Mouse (Mus musculus) embryonic facial prominence, embryonic 12.5 days (tissue): ENCODE measurements at regions not wholly inside any gene's neighbourhood (a gene's known extent, or its start where the extent isn't known, plus 50 kb on each side); places are given as distances from the start of the nearest gene placed in this dataset.

Experiments
- ATAC-seq: fragments of 200-750 bp; cut with Nextera tagmentation; 2 replicates; pipeline ENCODE4 v1.8.0; 2017; ENCODE audit not compliant: insufficient number of reproducible peaks, insufficient read depth, low FRiP score, low TSS enrichment
- H3K27ac ChIP-seq: fragments of 300-500 bp; sonication (generic); 2 replicates; pipeline ENCODE4 v1.5.1; 2016; ENCODE audit warnings: mild to moderate bottlenecking
- H3K27me3 ChIP-seq: fragments of 300-500 bp; sonication (generic); 2 replicates; pipeline ENCODE4 v1.6.1; 2016; ENCODE audit warnings: mild to moderate bottlenecking, moderate library complexity
- H3K36me3 ChIP-seq: fragments of 300-500 bp; sonication (generic); 2 replicates; pipeline ENCODE4 v1.6.1; 2016; ENCODE audit warnings: mild to moderate bottlenecking
- H3K4me1 ChIP-seq: fragments of 300-500 bp; sonication (generic); 2 replicates; pipeline ENCODE4 v1.6.1; 2016
- H3K4me2 ChIP-seq: fragments of 300-500 bp; sonication (generic); replicated peaks from 2 replicates; pipeline ENCODE4 v1.6.1; 2016; ENCODE audit warnings: mild to moderate bottlenecking, moderate library complexity
- H3K4me3 ChIP-seq: fragments of 300-500 bp; sonication (generic); 2 replicates; pipeline ENCODE4 v1.5.1; 2016; ENCODE audit warnings: mild to moderate bottlenecking
- H3K9ac ChIP-seq: fragments of 300-500 bp; sonication (generic); 2 replicates; pipeline ENCODE4 v1.6.1; 2016; ENCODE audit warnings: mild to moderate bottlenecking, moderate library complexity
- H3K9me3 ChIP-seq: fragments of 300-500 bp; sonication (generic); 2 replicates; pipeline ENCODE4 v1.6.1; 2016; ENCODE audit warnings: mild to moderate bottlenecking, moderate library complexity
- WGBS: fragments of 180-500 bp; shearing (Covaris S2); methylation state at CpG from one replicate; pipeline ENCODE4 v1.1.7; 2016; 5-methylcytosine and 5-hydroxymethylcytosine counted together

DNA sequence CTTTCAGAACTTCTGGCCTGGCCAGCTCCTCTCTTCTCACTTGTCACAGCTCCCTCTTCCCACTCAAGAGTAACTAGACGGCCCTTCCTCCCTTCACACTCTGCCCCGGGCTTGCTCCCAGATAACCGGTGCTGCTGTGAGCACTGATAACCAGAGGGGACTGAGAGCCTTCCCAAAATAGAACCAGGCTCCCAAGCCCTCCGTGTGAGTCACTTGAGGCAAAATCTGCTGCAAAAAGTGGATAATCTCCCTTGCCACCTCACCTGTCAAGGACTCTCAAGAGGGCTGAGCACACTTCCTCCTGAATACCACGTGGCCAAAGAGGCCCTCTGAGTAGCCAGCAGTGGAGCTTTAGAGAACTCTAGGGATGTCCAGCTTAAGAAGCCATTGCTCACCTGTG lies 257.6 kb upstream of the Irx2 start:
- no peak overlapping the region for H3K9ac ChIP-seq
- no peaks in the 10 kb centered on the region for H3K36me3 ChIP-seq
- H3K4me2 ChIP-seq, result no peak overlapping the region
- H3K27ac ChIP-seq, result no peak overlapping the region
- WGBS, result 44% methylated on average over 5 of the region's 5 CpGs
- H3K9me3 ChIP-seq, result no peaks in the 10 kb centered on the region
- no peak overlapping the region for H3K4me3 ChIP-seq
- H3K27me3 ChIP-seq, result peaks cover 16% of the 10 kb centered on the region; the same call in 1 of the 2 replicates
- H3K4me1 ChIP-seq, result peaks cover under 1% of the 10 kb centered on the region
- no peak for ATAC-seq

DNA sequence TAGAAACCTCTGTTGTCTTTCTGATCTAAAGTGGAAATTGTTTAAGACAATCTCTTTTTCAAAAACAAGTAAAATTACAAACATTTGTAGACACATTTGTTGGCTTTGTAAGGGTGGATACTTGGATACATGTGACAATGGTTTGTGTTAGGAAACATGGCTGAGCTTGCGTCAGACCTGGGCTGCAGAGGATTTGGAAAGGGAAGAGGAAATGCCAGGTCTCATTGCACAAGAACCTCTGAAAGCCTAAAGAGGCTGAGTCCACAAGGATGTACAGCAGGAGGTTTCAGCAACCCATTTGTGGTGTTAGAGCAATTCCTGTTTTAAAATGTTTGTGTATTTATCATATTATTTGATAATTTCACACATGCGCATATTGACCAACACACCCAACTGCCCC lies 235.3 kb upstream of the Irx2 start:
- WGBS, result 89% methylated on average over 2 of the region's 2 CpGs
- ATAC-seq, result no peak
- Histone ChIP-seq H3K27ac (no peak overlapping the region), H3K9me3 (no peaks in the 10 kb centered on the region), H3K4me3 (no peak overlapping the region), H3K27me3 (no peaks in the 10 kb centered on the region), H3K9ac (no peak overlapping the region), H3K4me1 (no peaks in the 10 kb centered on the region), H3K36me3 (no peaks in the 10 kb centered on the region), H3K4me2 (no peak overlapping the region)

DNA sequence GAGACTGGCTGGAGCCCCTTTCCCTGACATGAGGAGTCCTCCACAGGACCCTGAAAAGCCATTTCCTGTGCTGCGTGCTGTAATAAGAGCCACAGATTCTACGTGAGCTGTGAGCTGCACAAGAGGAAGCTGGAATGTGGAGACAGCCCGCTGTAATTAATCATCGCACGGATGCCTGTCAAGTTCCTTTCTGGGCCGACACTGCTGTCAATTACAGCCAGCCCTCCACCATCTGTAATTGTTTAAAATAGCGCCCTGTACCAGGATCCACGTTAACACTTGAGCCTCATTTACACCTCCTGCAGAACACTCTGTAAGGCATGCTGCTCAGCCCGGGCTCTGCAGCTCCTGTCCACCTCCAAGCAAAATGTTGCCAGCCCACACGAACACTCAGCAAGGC lies 227.9 kb upstream of the Irx2 start:
- H3K4me2 ChIP-seq, result peak overlapping the region; percentile 23
- 9% methylated on average over 10 of the region's 10 CpGs for WGBS

DNA sequence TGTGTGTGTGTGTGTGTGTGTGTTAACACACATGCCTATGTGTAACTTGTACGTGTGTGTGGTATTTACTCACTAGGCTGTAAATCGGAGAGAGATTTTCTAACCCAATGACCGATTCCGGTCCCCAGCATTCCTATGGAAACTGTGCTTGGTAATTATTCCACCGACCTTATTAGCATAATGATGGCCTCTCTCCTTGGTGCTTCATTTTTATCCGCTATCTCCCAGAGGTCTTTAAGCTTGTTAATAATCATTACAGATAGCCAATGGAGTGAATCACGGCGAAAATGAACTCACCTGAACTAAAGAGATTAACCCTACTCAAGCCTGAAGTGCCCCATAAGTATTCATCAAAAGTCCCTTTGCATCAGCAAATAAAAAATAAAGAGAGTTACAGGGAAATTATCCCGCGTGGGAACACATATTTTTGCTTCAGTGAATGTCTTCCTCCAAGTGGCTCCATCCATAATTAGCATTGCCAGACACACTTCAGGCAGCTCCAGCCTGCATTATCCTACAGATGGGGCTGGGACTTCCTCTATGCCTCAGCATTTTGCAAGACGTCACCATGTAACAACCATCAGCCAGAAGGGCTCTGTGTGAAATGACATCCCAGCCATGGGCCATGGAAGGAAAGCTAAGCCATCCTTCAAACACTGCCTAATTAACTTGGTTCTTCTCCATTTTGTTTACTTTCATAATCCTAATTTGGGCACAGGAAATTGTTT lies 219.2 kb upstream of the Irx2 start:
- WGBS, result 81% methylated on average over 11 of the region's 11 CpGs
- no peak overlapping the region for H3K4me2 ChIP-seq
- no peak overlapping the region for H3K4me3 ChIP-seq
- ATAC-seq, result no peak
- H3K27me3 ChIP-seq, result no peaks in the 10 kb centered on the region
- H3K4me1 ChIP-seq, result no peaks in the 10 kb centered on the region
- no peak overlapping the region for H3K27ac ChIP-seq
- no peaks in the 10 kb centered on the region for H3K36me3 ChIP-seq
- no peaks in the 10 kb centered on the region for H3K9me3 ChIP-seq
- no peak overlapping the region for H3K9ac ChIP-seq

More for the DNA sequence above, 227.9 kb upstream of the Irx2 start:
- Histone ChIP-seq H3K4me1 (peaks cover 13% of the 10 kb centered on the region), H3K9me3 (no peaks in the 10 kb centered on the region), H3K27me3 (no peaks in the 10 kb centered on the region), H3K9ac (no peak overlapping the region), H3K4me3 (no peak overlapping the region), H3K27ac (peak overlapping the region; percentile 50), H3K36me3 (no peaks in the 10 kb centered on the region)
- peak; percentile 62; the same call in 1 of the 2 replicates for ATAC-seq

DNA sequence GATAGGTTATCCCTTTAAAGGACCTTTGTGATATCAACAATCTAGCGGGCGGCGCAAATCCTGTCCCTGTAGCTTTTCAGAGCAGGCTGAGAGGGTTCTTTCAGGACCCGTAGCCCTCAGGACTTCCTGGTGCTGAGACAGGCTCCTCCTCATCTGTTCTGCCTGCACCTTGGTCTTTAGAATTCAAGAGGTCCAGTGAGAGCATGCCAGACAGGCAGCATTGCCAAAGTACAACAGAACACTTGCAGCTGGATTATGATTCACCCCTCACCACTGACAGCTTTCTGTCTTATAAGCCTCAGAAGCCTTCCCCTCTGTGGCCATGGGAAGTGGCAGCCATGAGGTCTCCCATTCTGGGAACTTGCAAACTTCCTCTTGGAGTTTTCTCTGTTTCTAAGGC lies 216.0 kb upstream of the Irx2 start:
- no peak overlapping the region for H3K9ac ChIP-seq
- no peaks in the 10 kb centered on the region for H3K9me3 ChIP-seq
- no peaks in the 10 kb centered on the region for H3K36me3 ChIP-seq
- H3K4me3 ChIP-seq, result no peak overlapping the region
- WGBS, result 86% methylated on average over 4 of the region's 4 CpGs
- H3K27ac ChIP-seq, result no peak overlapping the region
- H3K4me2 ChIP-seq, result no peak overlapping the region
- no peaks in the 10 kb centered on the region for H3K4me1 ChIP-seq
- H3K27me3 ChIP-seq, result no peaks in the 10 kb centered on the region
- no peak for ATAC-seq

DNA sequence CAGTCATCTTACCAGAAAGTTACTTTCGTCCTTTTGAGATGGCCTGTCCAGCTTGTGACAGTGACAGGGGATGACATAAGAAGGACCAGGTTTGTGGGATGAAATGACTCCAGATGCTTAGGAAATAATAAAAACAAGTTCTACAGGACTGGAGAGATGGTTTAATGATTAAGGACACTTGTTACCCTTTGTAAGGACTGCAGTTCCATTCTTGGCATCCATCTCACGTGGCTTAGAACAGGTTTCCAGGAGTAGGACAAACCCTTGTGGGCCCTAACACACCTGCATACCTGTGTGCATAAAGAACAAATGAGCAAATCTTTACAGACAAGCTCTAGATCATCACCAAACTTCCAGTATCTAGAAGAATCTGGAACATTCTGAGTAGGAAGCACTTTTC lies 211.6 kb upstream of the Irx2 start:
- H3K36me3 ChIP-seq, result no peaks in the 10 kb centered on the region
- H3K9ac ChIP-seq, result no peak overlapping the region
- H3K27ac ChIP-seq, result no peak overlapping the region
- no peaks in the 10 kb centered on the region for H3K9me3 ChIP-seq
- H3K27me3 ChIP-seq, result no peaks in the 10 kb centered on the region
- WGBS, result 70% methylated on average over 2 of the region's 2 CpGs
- no peaks in the 10 kb centered on the region for H3K4me1 ChIP-seq
- H3K4me3 ChIP-seq, result no peak overlapping the region
- ATAC-seq, result no peak
- H3K4me2 ChIP-seq, result no peak overlapping the region

DNA sequence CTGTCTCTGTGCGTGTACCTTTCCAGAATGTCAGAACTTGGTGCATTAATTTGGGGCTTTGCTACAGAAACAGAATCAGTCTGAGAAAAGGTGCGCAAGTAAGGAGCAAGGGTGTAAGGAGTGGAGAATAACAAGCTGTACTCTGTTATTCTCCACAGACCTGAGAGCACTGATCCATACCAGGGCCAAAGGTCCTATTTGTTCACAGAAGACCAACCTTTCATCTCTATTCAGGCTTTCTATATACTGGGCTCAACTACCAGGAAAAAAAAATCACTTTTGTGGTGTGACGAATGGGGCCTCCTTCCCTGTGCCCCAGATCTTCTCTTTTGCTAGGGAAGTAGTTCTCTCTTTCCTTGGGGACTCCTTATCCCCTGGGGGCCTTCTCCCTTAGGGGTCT lies 210.8 kb upstream of the Irx2 start:
- Histone ChIP-seq H3K27me3 (no peaks in the 10 kb centered on the region), H3K27ac (no peak overlapping the region), H3K36me3 (no peaks in the 10 kb centered on the region), H3K9ac (no peak overlapping the region), H3K9me3 (no peaks in the 10 kb centered on the region), H3K4me3 (no peak overlapping the region), H3K4me2 (no peak overlapping the region), H3K4me1 (no peaks in the 10 kb centered on the region)
- WGBS, result 88% methylated on average over 3 of the region's 3 CpGs
- no peak for ATAC-seq

DNA sequence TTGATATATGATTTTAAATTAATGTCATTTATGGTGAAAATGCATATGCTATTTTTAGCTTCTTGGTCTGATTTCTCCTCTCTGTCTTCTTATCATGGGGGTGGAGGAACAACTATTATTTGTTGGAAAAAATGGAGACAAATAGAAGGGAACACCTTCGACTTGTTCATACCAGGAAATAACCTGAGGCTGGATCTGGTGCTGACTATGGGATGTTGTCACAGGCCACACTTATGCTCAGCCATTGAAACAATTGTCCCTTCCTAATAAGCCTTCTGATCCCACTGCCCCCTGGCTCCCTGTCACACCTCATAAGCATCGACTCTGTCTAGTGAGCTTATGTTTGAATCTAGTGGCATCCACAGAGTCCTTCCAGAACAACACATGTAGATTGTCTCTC lies 210.3 kb upstream of the Irx2 start:
- Histone ChIP-seq H3K4me2 (no peak overlapping the region), H3K27me3 (no peaks in the 10 kb centered on the region), H3K9me3 (no peaks in the 10 kb centered on the region), H3K9ac (no peak overlapping the region), H3K36me3 (no peaks in the 10 kb centered on the region), H3K4me1 (no peaks in the 10 kb centered on the region), H3K4me3 (no peak overlapping the region), H3K27ac (no peak overlapping the region)
- 74% methylated on average over 2 of the region's 2 CpGs for WGBS
- ATAC-seq, result no peak

DNA sequence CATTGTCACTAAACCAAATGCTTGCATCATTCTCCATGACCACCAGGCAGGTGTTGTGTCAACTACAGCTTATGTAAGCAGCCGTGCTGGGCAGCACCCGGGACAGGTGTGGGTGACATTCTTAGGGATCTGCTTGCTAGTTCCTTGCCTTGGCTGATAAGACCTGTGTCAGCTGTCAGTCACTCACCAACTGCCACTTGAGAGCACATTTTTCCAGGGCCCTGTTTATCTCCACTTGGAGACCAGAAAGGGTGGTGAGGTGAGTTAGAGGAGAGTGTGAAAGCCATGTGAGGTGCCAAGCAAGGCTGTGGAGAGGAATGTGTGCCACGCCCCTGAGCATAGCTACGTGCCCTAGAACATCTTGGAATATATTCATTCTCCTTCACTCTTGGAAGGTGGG lies 209.1 kb upstream of the Irx2 start:
- Histone ChIP-seq H3K9me3 (no peaks in the 10 kb centered on the region), H3K9ac (no peak overlapping the region), H3K4me2 (no peak overlapping the region), H3K27me3 (no peaks in the 10 kb centered on the region), H3K4me1 (no peaks in the 10 kb centered on the region), H3K4me3 (no peak overlapping the region), H3K36me3 (no peaks in the 10 kb centered on the region), H3K27ac (no peak overlapping the region)
- 91% methylated on average over 4 of the region's 4 CpGs for WGBS
- no peak for ATAC-seq

DNA sequence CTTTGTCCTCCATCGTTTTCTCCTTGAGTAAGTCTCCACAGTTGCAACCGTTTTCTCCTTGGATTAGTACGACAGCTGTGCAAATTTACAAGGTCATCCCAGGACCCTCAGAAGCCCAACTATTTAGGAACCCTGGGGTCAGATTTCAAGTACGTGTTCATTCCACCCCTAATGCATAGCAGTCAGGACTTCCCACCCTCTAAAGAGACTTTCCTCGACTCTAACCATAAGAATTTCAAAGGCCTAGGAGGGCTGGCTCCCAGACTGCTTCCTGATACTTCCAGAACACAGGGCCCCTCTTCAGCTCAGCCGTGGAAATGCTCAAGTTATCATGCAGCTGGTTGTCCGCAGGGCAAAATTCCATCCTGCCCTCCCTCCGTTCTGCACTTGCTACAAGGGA lies 202.7 kb upstream of the Irx2 start:
- 18% methylated on average over 8 of the region's 8 CpGs for WGBS
- peak; percentile 47; the same call in 1 of the 2 replicates for ATAC-seq

DNA sequence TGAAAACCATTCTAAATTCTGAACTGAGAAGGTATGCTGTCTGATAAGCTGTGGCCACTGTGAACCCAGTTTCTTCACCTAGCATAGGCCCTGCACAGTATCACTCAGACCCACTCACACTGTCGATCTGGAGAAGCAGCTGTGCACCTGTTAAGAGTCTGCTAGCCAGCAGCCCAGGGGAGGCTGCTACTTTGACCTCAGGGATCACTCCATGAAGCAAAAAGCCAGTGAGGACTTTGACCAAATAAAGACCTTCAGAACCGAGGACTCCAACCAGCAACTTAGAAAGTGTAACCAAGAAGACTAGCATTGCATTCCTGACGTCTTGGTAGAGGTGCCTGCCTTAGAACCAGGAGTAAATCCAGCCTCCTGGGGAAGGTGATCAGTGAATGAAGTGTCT lies 183.3 kb upstream of the Irx2 start:
- 65% methylated on average over 3 of the region's 3 CpGs for WGBS
- H3K9me3 ChIP-seq, result no peaks in the 10 kb centered on the region
- no peak overlapping the region for H3K4me2 ChIP-seq
- H3K27me3 ChIP-seq, result no peaks in the 10 kb centered on the region
- H3K27ac ChIP-seq, result no peak overlapping the region
- H3K36me3 ChIP-seq, result no peaks in the 10 kb centered on the region
- H3K4me1 ChIP-seq, result no peaks in the 10 kb centered on the region
- no peak overlapping the region for H3K4me3 ChIP-seq
- H3K9ac ChIP-seq, result no peak overlapping the region
- no peak for ATAC-seq

More for the DNA sequence above, 202.7 kb upstream of the Irx2 start:
- H3K4me2 ChIP-seq, result no peak overlapping the region
- no peaks in the 10 kb centered on the region for H3K36me3 ChIP-seq
- H3K9me3 ChIP-seq, result no peaks in the 10 kb centered on the region
- H3K27me3 ChIP-seq, result no peaks in the 10 kb centered on the region
- no peak overlapping the region for H3K4me3 ChIP-seq
- H3K27ac ChIP-seq, result no peak overlapping the region
- H3K9ac ChIP-seq, result no peak overlapping the region
- H3K4me1 ChIP-seq, result peaks cover 17% of the 10 kb centered on the region; the same call in 1 of the 2 replicates

DNA sequence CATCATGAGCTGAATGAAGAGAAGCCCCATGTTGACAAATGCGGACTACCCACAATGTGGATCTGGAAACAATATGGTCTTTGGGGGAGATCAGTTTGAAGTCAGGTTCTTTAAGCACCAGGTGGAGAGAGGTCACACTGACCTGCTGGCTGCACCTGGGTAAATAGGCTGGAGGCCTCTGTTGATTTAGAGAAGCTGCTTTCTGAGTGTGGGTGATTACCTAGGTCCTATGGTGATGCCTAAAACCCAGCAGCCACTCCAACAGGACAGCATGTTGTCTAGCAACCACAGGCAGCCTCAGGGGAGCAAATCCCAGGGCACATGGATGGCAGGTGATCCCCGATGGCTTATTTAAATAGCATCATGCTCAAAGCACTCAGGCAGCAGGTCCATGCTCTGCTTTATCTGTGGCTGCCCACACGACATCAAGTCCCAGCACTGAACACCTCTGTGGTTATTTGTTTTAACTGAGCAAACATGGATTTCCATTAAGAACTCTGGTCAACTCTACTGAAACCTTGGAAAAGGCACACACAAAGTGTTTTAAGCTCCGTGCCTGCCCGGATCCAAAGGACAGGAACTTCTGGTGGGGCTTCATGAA lies 180.1 kb upstream of the Irx2 start:
- H3K9ac ChIP-seq, result no peak overlapping the region
- no peaks in the 10 kb centered on the region for H3K4me1 ChIP-seq
- no peak overlapping the region for H3K4me3 ChIP-seq
- ATAC-seq, result no peak
- H3K9me3 ChIP-seq, result no peaks in the 10 kb centered on the region
- no peaks in the 10 kb centered on the region for H3K36me3 ChIP-seq
- H3K4me2 ChIP-seq, result no peak overlapping the region
- no peaks in the 10 kb centered on the region for H3K27me3 ChIP-seq
- H3K27ac ChIP-seq, result no peak overlapping the region
- 89% methylated on average over 5 of the region's 5 CpGs for WGBS
